Mouse (Mus musculus) mammary gland, adult 2 months (tissue): Measurements from ENCODE around the gene Olfr348. TPM values are rescaled to one million over a fixed set of nuclear protein-coding genes. Genes with fewer than 3 reads are reported as not detected.

Experiments used
- polyA plus RNA-seq: library from polyadenylated mRNA; depleted of rRNA; stranded (reverse); fragments of >200 nt; gene quantifications from 2 replicates; pipeline ENCODE4 v1.2.3, GENCODE M21; 2012; ENCODE audit warnings: low replicate concordance; rRNA removed

Gene Olfr348
- polyA plus RNA-seq, result not detected in 2 replicates

GRCm38 (mm10) chr2:36783976-36784375 is at the start of gene Olfr348:
Gene Olfr348, plus strand, starts transcription at chr2:36784276.

GRCm38 (mm10) chr2:36790238-36790637 is 6.2 kb downstream of the Olfr348 start, which contains the start of gene Olfr50:
Gene Olfr50, plus strand, starts transcription at chr2:36790538.

GRCm38 (mm10) chr2:36816932-36817331 is 32.9 kb downstream of the Olfr348 start, which contains the start of gene Olfr3:
Gene Olfr3, minus strand, starts transcription at chr2:36817032.

Other genes with a start within 250 kb of the Olfr348 start
- gene Olfr344, start 217.6 kb upstream of the Olfr348 start, polyA plus RNA-seq, result not detected in 2 replicates
- not detected in 2 replicates for gene Olfr345, start 144.2 kb upstream of the Olfr348 start, polyA plus RNA-seq
- gene Olfr346, start 98.5 kb upstream of the Olfr348 start, polyA plus RNA-seq, result not detected in 2 replicates
- gene Olfr347, start 52.4 kb upstream of the Olfr348 start, polyA plus RNA-seq, result not detected in 2 replicates
- not detected in 2 replicates for gene Olfr50, start 6.3 kb downstream of the Olfr348 start, polyA plus RNA-seq
- not detected in 2 replicates for gene Olfr3, start 32.8 kb downstream of the Olfr348 start, polyA plus RNA-seq
- gene Olfr350, start 62.0 kb downstream of the Olfr348 start, polyA plus RNA-seq, result not detected in 2 replicates
- not detected in 2 replicates for gene Olfr351, start 78.4 kb downstream of the Olfr348 start, polyA plus RNA-seq
- gene Olfr352, start 84.2 kb downstream of the Olfr348 start, polyA plus RNA-seq, result not detected in 2 replicates
- gene Olfr353, start 108.7 kb downstream of the Olfr348 start, polyA plus RNA-seq, result not detected in 2 replicates
- gene Olfr354, start 121.4 kb downstream of the Olfr348 start, polyA plus RNA-seq, result not detected in 2 replicates
- gene Olfr355, start 144.6 kb downstream of the Olfr348 start, polyA plus RNA-seq, result not detected in 2 replicates
- not detected in 2 replicates for gene Olfr356, start 152.8 kb downstream of the Olfr348 start, polyA plus RNA-seq
- gene Olfr357, start 209.6 kb downstream of the Olfr348 start, polyA plus RNA-seq, result not detected in 2 replicates
- gene Olfr358, start 225.1 kb downstream of the Olfr348 start, polyA plus RNA-seq, result not detected in 2 replicates